Mouse (Mus musculus) midbrain, embryonic 12.5 days (tissue): Measurements from ENCODE around the gene C1qtnf5. TPM values are rescaled to one million over a fixed set of nuclear protein-coding genes. Genes with fewer than 3 reads are reported as not detected.
A peak's percentile ranks its signal among the peaks of the same experiment; 100 is the strongest.

ENCODE experiments used
- ATAC-seq: fragments of 200-750 bp; cut with Nextera tagmentation; 2 replicates; pipeline ENCODE4 v1.8.0; 2017; ENCODE audit warnings: low read depth, moderate TSS enrichment, moderate library complexity; ENCODE audit not compliant: low FRiP score
- H3K27ac ChIP-seq: fragments of 300-500 bp; sonication (generic); replicated peaks from 2 replicates; pipeline ENCODE4 v1.5.1; 2016; ENCODE audit warnings: mild to moderate bottlenecking
- H3K27me3 ChIP-seq: fragments of 300-500 bp; sonication (generic); 2 replicates; pipeline ENCODE4 v1.6.1; 2016; ENCODE audit warnings: mild to moderate bottlenecking
- H3K36me3 ChIP-seq: fragments of 300-500 bp; sonication (generic); 2 replicates; pipeline ENCODE4 v1.6.1; 2016
- H3K4me1 ChIP-seq: fragments of 300-500 bp; sonication (generic); 2 replicates; pipeline ENCODE4 v1.6.1; 2016
- H3K4me2 ChIP-seq: fragments of 300-500 bp; sonication (generic); replicated peaks from 2 replicates; pipeline ENCODE4 v1.6.1; 2016; ENCODE audit warnings: mild to moderate bottlenecking, moderate library complexity
- H3K4me3 ChIP-seq: fragments of 300-500 bp; sonication (generic); 2 replicates; pipeline ENCODE4 v1.5.1; 2016; ENCODE audit warnings: mild to moderate bottlenecking
- H3K9ac ChIP-seq: fragments of 300-500 bp; sonication (generic); replicated peaks from 2 replicates; pipeline ENCODE4 v1.6.1; 2016; ENCODE audit warnings: mild to moderate bottlenecking, moderate library complexity
- H3K9me3 ChIP-seq: fragments of 300-500 bp; sonication (generic); 2 replicates; pipeline ENCODE4 v1.6.1; 2016; ENCODE audit warnings: mild to moderate bottlenecking
- WGBS: fragments of 180-500 bp; shearing (Covaris S2); methylation state at CpG from one replicate; pipeline ENCODE4 v1.1.7; 2016; 5-methylcytosine and 5-hydroxymethylcytosine counted together
- polyA plus RNA-seq: library from polyadenylated mRNA; unstranded; fragments of >200 nt; fragmentation: Nextera tagmentation; extraction: Ambion mirVana; gene quantifications from 2 replicates; pipeline ENCODE4 v1.2.1, GENCODE M21; 2016

C1qtnf5 gene
- polyA plus RNA-seq, 1 experiment from 2014 or later: 1.3 TPM

GRCm38 (mm10) chr9:44073115-44073514, 33.9 kb upstream of the C1qtnf5 start:
- Histone ChIP-seq H3K27ac (peak overlapping the region; percentile 46; the same call in 1 of the 2 replicates), H3K4me3 (no peak overlapping the region), H3K9ac (0 out of 2 replicates have a peak overlapping the region, but pooled peaks have one; percentile 24), H3K4me1 (peaks cover 38% of the 10 kb centered on the region), H3K4me2 (peak overlapping the region; percentile 34), H3K36me3 (no peaks in the 10 kb centered on the region), H3K27me3 (peaks cover 31% of the 10 kb centered on the region), H3K9me3 (no peaks in the 10 kb centered on the region)
- WGBS: 55% methylated on average over 5 of the region's 5 CpGs
- ATAC-seq: no peak

- 63% methylated on average over 9 of the region's 9 CpGs for WGBS
- H3K4me2 ChIP-seq: no peak overlapping the region
These were observed 32.4 kb upstream of the C1qtnf5 start for GRCm38 (mm10) chr9:44074395-44075275.

GRCm38 (mm10) chr9:44075276-44075995, 31.6 kb upstream of the C1qtnf5 start:
- 73% methylated on average over 24 of the region's 24 CpGs for WGBS
- H3K27me3 ChIP-seq: peaks cover 35% of the 10 kb centered on the region
- ATAC-seq: no peak
- H3K9me3 ChIP-seq: no peaks in the 10 kb centered on the region
- no peak overlapping the region for H3K27ac ChIP-seq
- H3K36me3 ChIP-seq: no peaks in the 10 kb centered on the region
- H3K9ac ChIP-seq: no peak overlapping the region
- H3K4me3 ChIP-seq: no peak overlapping the region
- peaks cover 44% of the 10 kb centered on the region for H3K4me1 ChIP-seq
- no peak overlapping the region for H3K4me2 ChIP-seq

More at GRCm38 (mm10) chr9:44074395-44075275, 32.4 kb upstream of the C1qtnf5 start:
- H3K36me3 ChIP-seq: no peaks in the 10 kb centered on the region
- H3K4me1 ChIP-seq: peaks cover 46% of the 10 kb centered on the region
- peaks cover 33% of the 10 kb centered on the region for H3K27me3 ChIP-seq
- no peak for ATAC-seq
- no peak overlapping the region for H3K4me3 ChIP-seq
- H3K9ac ChIP-seq: no peak overlapping the region
- H3K27ac ChIP-seq: no peak overlapping the region
- H3K9me3 ChIP-seq: no peaks in the 10 kb centered on the region

GRCm38 (mm10) chr9:44075996-44076763, 30.9 kb upstream of the C1qtnf5 start:
- no peak overlapping the region for H3K27ac ChIP-seq
- no peak overlapping the region for H3K4me3 ChIP-seq
- WGBS: 66% methylated on average over 16 of the region's 16 CpGs
- H3K4me2 ChIP-seq: no peak overlapping the region
- peaks cover 37% of the 10 kb centered on the region for H3K27me3 ChIP-seq
- no peak overlapping the region for H3K9ac ChIP-seq
- H3K4me1 ChIP-seq: peaks cover 40% of the 10 kb centered on the region
- no peaks in the 10 kb centered on the region for H3K9me3 ChIP-seq
- no peaks in the 10 kb centered on the region for H3K36me3 ChIP-seq
- ATAC-seq: no peak

- ATAC-seq: no peak; the same call in 1 of the 2 replicates
- WGBS: 13% methylated on average over 5 of the region's 5 CpGs
These were observed 30.3 kb upstream of the C1qtnf5 start for GRCm38 (mm10) chr9:44076764-44077120.

GRCm38 (mm10) chr9:44077266-44077910, 29.7 kb upstream of the C1qtnf5 start:
- Histone ChIP-seq H3K4me1 (peaks cover 36% of the 10 kb centered on the region), H3K27me3 (peaks cover 44% of the 10 kb centered on the region)
- no peak for ATAC-seq

More at GRCm38 (mm10) chr9:44076764-44077120, 30.3 kb upstream of the C1qtnf5 start:
- Histone ChIP-seq H3K4me2 (no peak overlapping the region), H3K36me3 (no peaks in the 10 kb centered on the region), H3K27ac (no peak overlapping the region), H3K4me3 (no peak overlapping the region), H3K27me3 (peaks cover 38% of the 10 kb centered on the region), H3K9ac (no peak overlapping the region), H3K4me1 (peaks cover 42% of the 10 kb centered on the region), H3K9me3 (no peaks in the 10 kb centered on the region)

GRCm38 (mm10) chr9:44078136-44078797, 28.8 kb upstream of the C1qtnf5 start:
- no peak overlapping the region for H3K4me3 ChIP-seq
- H3K4me2 ChIP-seq: no peak overlapping the region
- H3K27me3 ChIP-seq: peaks cover 53% of the 10 kb centered on the region
- no peak overlapping the region for H3K9ac ChIP-seq
- 76% methylated on average over 10 of the region's 10 CpGs for WGBS
- no peaks in the 10 kb centered on the region for H3K9me3 ChIP-seq
- H3K27ac ChIP-seq: 0 out of 2 replicates have a peak overlapping the region, but pooled peaks have one; percentile 17
- no peaks in the 10 kb centered on the region for H3K36me3 ChIP-seq
- no peak for ATAC-seq
- H3K4me1 ChIP-seq: peaks cover 28% of the 10 kb centered on the region

More at GRCm38 (mm10) chr9:44077266-44077910, 29.7 kb upstream of the C1qtnf5 start:
- 87% methylated on average over 11 of the region's 11 CpGs for WGBS
- Histone ChIP-seq H3K9me3 (no peaks in the 10 kb centered on the region), H3K9ac (no peak overlapping the region), H3K36me3 (no peaks in the 10 kb centered on the region), H3K4me2 (no peak overlapping the region), H3K4me3 (no peak overlapping the region), H3K27ac (no peak overlapping the region)

GRCm38 (mm10) chr9:44078955-44079756, 27.9 kb upstream of the C1qtnf5 start:
- Histone ChIP-seq H3K9me3 (no peaks in the 10 kb centered on the region), H3K27ac (0 out of 2 replicates have a peak overlapping the region, but pooled peaks have one; percentile 17), H3K36me3 (no peaks in the 10 kb centered on the region), H3K9ac (no peak overlapping the region), H3K4me3 (no peak overlapping the region), H3K4me1 (peaks cover 30% of the 10 kb centered on the region), H3K27me3 (peaks cover 62% of the 10 kb centered on the region), H3K4me2 (no peak overlapping the region)
- 34% methylated on average over 16 of the region's 16 CpGs for WGBS
- peak; percentile 44; the same call in 1 of the 2 replicates for ATAC-seq

- 78% methylated on average over 10 of the region's 10 CpGs for WGBS
- no peaks in the 10 kb centered on the region for H3K9me3 ChIP-seq
- H3K4me1 ChIP-seq: peaks cover 40% of the 10 kb centered on the region
- H3K27ac ChIP-seq: no peak overlapping the region
- H3K4me3 ChIP-seq: no peak overlapping the region
- H3K27me3 ChIP-seq: peaks cover 67% of the 10 kb centered on the region
- no peak for ATAC-seq
- no peaks in the 10 kb centered on the region for H3K36me3 ChIP-seq
- H3K4me2 ChIP-seq: no peak overlapping the region
- H3K9ac ChIP-seq: no peak overlapping the region
These were observed 26.9 kb upstream of the C1qtnf5 start for GRCm38 (mm10) chr9:44079997-44080780.

- no peak overlapping the region for H3K4me3 ChIP-seq
- H3K9me3 ChIP-seq: no peaks in the 10 kb centered on the region
- H3K4me2 ChIP-seq: no peak overlapping the region
- peaks cover 74% of the 10 kb centered on the region for H3K27me3 ChIP-seq
- H3K9ac ChIP-seq: no peak overlapping the region
- H3K4me1 ChIP-seq: peaks cover 47% of the 10 kb centered on the region
- no peaks in the 10 kb centered on the region for H3K36me3 ChIP-seq
- H3K27ac ChIP-seq: no peak overlapping the region
- 90% methylated on average over 5 of the region's 5 CpGs for WGBS
- no peak for ATAC-seq
These were observed 26.1 kb upstream of the C1qtnf5 start for GRCm38 (mm10) chr9:44080953-44081352.
